Mouse (Mus musculus): ENCODE measurements around the gene Olfr1493-ps1. TPM values are rescaled to one million over a fixed set of nuclear protein-coding genes. Genes with fewer than 3 reads are reported as not detected.

The Olfr1493-ps1 gene
- total RNA-seq (2012; rRNA removed) (not detected in 2 replicates), polyA plus RNA-seq (2012; ENCODE audit: insufficient read depth in 1 of 2, insufficient read length in 2 of 2, low read depth in 1 of 2, low replicate concordance in 2 of 2, missing spikeins in 1 of 2) (not detected)

DNA sequence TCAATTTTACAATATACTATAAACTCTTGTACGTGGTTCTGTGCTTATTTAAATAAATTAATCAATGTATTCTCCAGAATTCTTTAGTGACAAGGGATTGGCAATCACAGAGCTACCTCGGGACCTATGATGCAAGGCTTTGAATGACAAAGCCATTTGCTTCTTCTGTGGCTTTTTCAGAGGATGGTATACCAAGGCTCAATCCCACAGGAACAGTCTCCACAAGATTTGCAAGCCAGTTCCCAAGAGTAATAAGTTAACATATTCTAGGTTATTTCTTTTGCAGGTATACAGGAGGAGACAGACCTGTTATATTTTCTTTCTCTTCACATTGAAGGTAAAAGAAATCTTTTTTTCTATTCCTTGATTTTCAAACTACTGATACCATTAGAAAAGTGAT lies at the start of gene Olfr1493-ps1:
Gene Olfr1493-ps1, plus strand, starts transcription at position 301 of the 400 bp plus-strand sequence.
- no peaks in the 10 kb centered on the region for H3K79me2 ChIP-seq (ENCODE audit: control insufficient read depth, insufficient read depth, low read length, poor library complexity)
- no peak for TF ChIP-seq UBTF (IDR thresholded peaks at IDR 0.05; ENCODE audit: borderline replicate concordance, insufficient read depth, low read depth, low read length)
- no peak for TF ChIP-seq TAL1 (IDR thresholded peaks at IDR 0.05; ENCODE audit: low read length)
- no peak within 1 kb of the TSS for H3K4me3 ChIP-seq (ENCODE audit: control insufficient read depth in 1 of 2, insufficient read depth in 1 of 2, low read depth in 2 of 2, low read length in 2 of 2)
- H3K9me3 ChIP-seq (replicated peaks; ENCODE audit: insufficient read depth, low read length), result no peaks in the 10 kb centered on the region
- H3K36me3 ChIP-seq (ENCODE audit: control insufficient read depth in 1 of 2, insufficient read depth in 2 of 2, low read length in 2 of 2), result no peaks in the 10 kb centered on the region
- H3K4me1 ChIP-seq (ENCODE audit: control insufficient read depth in 1 of 2, insufficient read depth in 2 of 2, low read length in 2 of 2), result no peaks in the 10 kb centered on the region
- DNase-seq (ENCODE audit: low read depth, low spot score), result no peak
- H3K27me3 ChIP-seq (ENCODE audit: control insufficient read depth in 1 of 2, insufficient read depth in 2 of 2, low read length in 2 of 2), result no peaks in the 10 kb centered on the region
- H3K27ac ChIP-seq (ENCODE audit: control insufficient read depth, low read depth, low read length), result no peak within 1 kb of the TSS
- no peak within 1 kb of the TSS for H3K9ac ChIP-seq (ENCODE audit: control insufficient read depth, low read depth, low read length, poor library complexity, severe bottlenecking)

DNA sequence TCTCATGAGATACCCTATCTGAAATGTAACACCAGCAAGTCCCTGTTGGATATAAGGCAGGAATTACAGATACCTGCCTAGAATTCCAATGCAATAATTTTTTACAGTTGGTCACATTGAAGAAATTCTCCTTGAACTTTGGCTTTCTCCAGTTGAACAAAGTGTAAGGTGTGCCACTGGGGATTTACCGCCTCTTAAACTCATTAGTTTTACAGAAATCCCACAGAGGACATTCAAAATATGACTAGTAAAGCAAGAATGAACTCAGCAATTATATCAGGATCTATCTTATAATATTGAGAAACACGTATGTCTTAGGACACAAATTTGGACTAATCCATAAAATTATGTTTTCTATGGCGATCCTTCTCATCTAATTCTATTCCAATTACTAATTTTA lies 26.1 kb upstream of the Olfr1493-ps1 start, which contains the start of gene Olfr1491:
Gene Olfr1491, plus strand, starts transcription at position 301 of the 400 bp plus-strand sequence.
- no peak for TF ChIP-seq UBTF (IDR thresholded peaks at IDR 0.05; ENCODE audit: borderline replicate concordance, insufficient read depth, low read depth, low read length)
- TF ChIP-seq MAZ (IDR thresholded peaks at IDR 0.05; ENCODE audit: low read depth, low read length), result no peak
- no peak for TF ChIP-seq JUND (IDR thresholded peaks at IDR 0.05; ENCODE audit: low read depth, low read length)
- no peak for TF ChIP-seq MEF2A (IDR thresholded peaks at IDR 0.05; ENCODE audit: extremely low read depth, insufficient replicate concordance, low read depth, low read length, poor library complexity, severe bottlenecking)
- no peak for TF ChIP-seq MXI1 (IDR thresholded peaks at IDR 0.05; ENCODE audit: low read depth, low read length)
- no peak for TF ChIP-seq E2F4 (IDR thresholded peaks at IDR 0.05; ENCODE audit: borderline replicate concordance, low read depth, low read length)
- TF ChIP-seq TBP (IDR thresholded peaks at IDR 0.05; ENCODE audit: low read depth, low read length), result no peak
- TF ChIP-seq ZKSCAN1 (IDR thresholded peaks at IDR 0.05; ENCODE audit: low read depth, low read length), result no peak
- no peak for TF ChIP-seq MAFK (IDR thresholded peaks at IDR 0.05; ENCODE audit: borderline replicate concordance, low read depth, low read length)
- TF ChIP-seq CHD2 (IDR thresholded peaks at IDR 0.05; ENCODE audit: low read length), result no peak
- no peak for TF ChIP-seq EP300 (IDR thresholded peaks at IDR 0.05; ENCODE audit: low read depth in 1 of 2, low read length in 2 of 2)
- TF ChIP-seq SMC3 (IDR thresholded peaks at IDR 0.05; ENCODE audit: low read depth, low read length), result no peak
- TF ChIP-seq ZNF384 (IDR thresholded peaks at IDR 0.05; ENCODE audit: low read depth, low read length), result no peak
- TF ChIP-seq MYB (IDR thresholded peaks at IDR 0.05; ENCODE audit: low read depth, low read length), result no peak
- TF ChIP-seq NRF1 (IDR thresholded peaks at IDR 0.05; ENCODE audit: insufficient read depth, low read depth, low read length, poor library complexity, severe bottlenecking), result no peak
- no peak for TF ChIP-seq MYC (IDR thresholded peaks at IDR 0.05; ENCODE audit: low read depth, low read length)
- TF ChIP-seq POLR2AphosphoS5 (IDR thresholded peaks at IDR 0.05; ENCODE audit: borderline replicate concordance, low read depth, low read length), result no peak
- no peak for TF ChIP-seq CHD1 (IDR thresholded peaks at IDR 0.05; ENCODE audit: low read depth, low read length)
- TF ChIP-seq TAL1 (IDR thresholded peaks at IDR 0.05; ENCODE audit: low read length), result no peak
- Histone ChIP-seq H3K9me3 (replicated peaks; ENCODE audit: insufficient read depth, low read length) (no peaks in the 10 kb centered on the region), H3K27me3 (ENCODE audit: control insufficient read depth in 1 of 2, insufficient read depth in 2 of 2, low read length in 2 of 2) (no peaks in the 10 kb centered on the region)

More for the DNA sequence above, 26.1 kb upstream of the Olfr1493-ps1 start, which contains the start of gene Olfr1491:
- Histone ChIP-seq H3K79me2 (ENCODE audit: control insufficient read depth, insufficient read depth, low read length, poor library complexity) (no peaks in the 10 kb centered on the region), H3K4me1 (ENCODE audit: control insufficient read depth in 1 of 2, insufficient read depth in 2 of 2, low read length in 2 of 2) (no peaks in the 10 kb centered on the region), H3K9ac (ENCODE audit: control insufficient read depth, low read depth, low read length, poor library complexity, severe bottlenecking) (no peak within 1 kb of the TSS), H3K36me3 (ENCODE audit: control insufficient read depth in 1 of 2, insufficient read depth in 2 of 2, low read length in 2 of 2) (no peaks in the 10 kb centered on the region), H3K27ac (ENCODE audit: control insufficient read depth, low read depth, low read length) (no peak within 1 kb of the TSS), H3K4me3 (ENCODE audit: control insufficient read depth in 1 of 2, insufficient read depth in 1 of 2, low read depth in 2 of 2, low read length in 2 of 2) (no peak within 1 kb of the TSS)
- DNase-seq (ENCODE audit: low read depth, low spot score), result no peak

Data from MEL (cell line).